Mouse (Mus musculus): ENCODE data around the gene Hint1. TPM values are rescaled to one million over a fixed set of nuclear protein-coding genes. Genes with fewer than 3 reads are reported as not detected.
A peak's percentile ranks its signal among the peaks of the same experiment; 100 is the strongest.
"Not testable (repeated sequence)": the region's sequence is repeated elsewhere in the genome, so short reads cannot be mapped to it uniquely, and the experiment has no call there.

Hint1 gene
- polyA plus RNA-seq, 1 experiment from 2014 or later = 971 TPM

DNA sequence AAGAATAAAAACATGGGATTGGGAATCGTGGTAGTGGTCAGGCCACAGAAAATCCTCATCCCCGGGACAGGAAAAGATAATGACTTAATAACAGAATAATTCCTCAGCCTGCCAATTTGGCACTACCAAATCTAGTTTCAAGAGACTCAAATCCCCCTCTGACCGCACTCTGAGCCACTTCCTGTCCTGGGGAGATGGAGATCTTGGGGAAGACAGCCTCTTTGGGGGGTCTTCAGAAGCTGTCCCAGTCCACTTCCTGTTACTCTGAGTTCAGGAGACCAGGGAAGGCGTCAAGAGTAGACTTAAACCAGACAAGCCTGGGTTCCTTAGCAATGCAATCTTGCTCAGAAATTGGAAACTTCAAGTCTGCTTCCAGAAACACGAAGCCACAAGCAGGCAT is 21.2 kb upstream of the Hint1 start:
- Histone ChIP-seq H3K27ac (no peak overlapping the region), H3K4me3 (no peak overlapping the region), H3K27me3 (no peaks in the 10 kb centered on the region), H3K4me2 (no peak overlapping the region), H3K4me1 (peaks cover 12% of the 10 kb centered on the region), H3K36me3 (ENCODE audit: poor library complexity, severe bottlenecking) (no peaks in the 10 kb centered on the region), H3K9me3 (replicated peaks) (no peaks in the 10 kb centered on the region), H3K9ac (no peak overlapping the region)
- no peak for ATAC-seq
- WGBS = 93% methylated on average over 5 of the region's 5 CpGs

DNA sequence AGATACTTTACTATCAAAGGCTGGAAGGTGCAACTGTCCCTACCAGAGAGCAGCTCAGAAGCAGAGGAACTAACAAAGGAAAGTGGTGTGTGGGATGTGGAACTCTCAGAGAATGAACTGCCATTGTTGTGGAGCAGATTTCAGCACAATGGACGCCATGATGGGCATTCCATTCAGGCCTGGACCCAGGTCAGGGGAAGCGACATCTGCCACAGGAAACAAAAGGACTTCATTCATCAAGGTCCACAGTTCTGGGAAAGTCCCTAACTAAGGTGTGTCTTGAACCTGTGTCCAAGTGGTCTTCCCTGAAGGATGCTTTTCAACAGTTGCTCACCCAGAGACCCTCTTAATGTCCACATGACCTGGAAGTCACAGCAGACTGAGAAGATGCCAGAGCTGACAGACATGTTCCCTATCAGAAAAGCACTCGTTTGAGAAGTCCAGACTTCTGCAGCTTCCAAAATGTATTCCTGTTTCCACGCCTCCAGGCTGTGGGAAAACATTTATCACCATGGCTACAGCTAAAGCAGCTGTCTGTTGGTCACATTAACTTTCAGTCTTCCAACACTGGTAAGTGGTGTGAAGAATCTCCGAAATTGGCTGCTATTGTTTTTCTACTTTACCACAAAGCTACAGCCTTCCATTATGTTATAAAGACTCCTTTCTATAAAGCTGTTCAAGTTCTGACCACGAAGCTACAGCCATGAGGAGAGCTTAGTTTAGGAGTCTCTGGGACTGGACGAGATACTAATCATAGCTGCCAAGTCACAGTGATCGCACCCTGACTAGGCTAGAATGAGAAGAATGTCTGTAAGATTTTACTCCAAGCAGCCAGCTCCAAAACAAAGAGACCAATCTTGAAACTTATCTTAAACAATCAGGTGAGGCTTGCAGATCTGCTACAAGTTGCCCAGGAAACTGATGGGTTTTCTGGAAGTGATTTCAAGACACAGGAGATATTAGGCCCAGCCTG is 20.4 kb upstream of the Hint1 start:
- H3K27ac ChIP-seq = no peak overlapping the region
- WGBS = 39% methylated on average over 8 of the region's 8 CpGs
- H3K36me3 ChIP-seq (ENCODE audit: poor library complexity, severe bottlenecking) = no peaks in the 10 kb centered on the region
- no peak overlapping the region for H3K4me3 ChIP-seq
- no peak for ATAC-seq
- no peak overlapping the region for H3K4me2 ChIP-seq
- no peaks in the 10 kb centered on the region for H3K27me3 ChIP-seq
- no peaks in the 10 kb centered on the region for H3K9me3 ChIP-seq (replicated peaks)
- H3K9ac ChIP-seq = no peak overlapping the region
- H3K4me1 ChIP-seq = peaks cover 12% of the 10 kb centered on the region

DNA sequence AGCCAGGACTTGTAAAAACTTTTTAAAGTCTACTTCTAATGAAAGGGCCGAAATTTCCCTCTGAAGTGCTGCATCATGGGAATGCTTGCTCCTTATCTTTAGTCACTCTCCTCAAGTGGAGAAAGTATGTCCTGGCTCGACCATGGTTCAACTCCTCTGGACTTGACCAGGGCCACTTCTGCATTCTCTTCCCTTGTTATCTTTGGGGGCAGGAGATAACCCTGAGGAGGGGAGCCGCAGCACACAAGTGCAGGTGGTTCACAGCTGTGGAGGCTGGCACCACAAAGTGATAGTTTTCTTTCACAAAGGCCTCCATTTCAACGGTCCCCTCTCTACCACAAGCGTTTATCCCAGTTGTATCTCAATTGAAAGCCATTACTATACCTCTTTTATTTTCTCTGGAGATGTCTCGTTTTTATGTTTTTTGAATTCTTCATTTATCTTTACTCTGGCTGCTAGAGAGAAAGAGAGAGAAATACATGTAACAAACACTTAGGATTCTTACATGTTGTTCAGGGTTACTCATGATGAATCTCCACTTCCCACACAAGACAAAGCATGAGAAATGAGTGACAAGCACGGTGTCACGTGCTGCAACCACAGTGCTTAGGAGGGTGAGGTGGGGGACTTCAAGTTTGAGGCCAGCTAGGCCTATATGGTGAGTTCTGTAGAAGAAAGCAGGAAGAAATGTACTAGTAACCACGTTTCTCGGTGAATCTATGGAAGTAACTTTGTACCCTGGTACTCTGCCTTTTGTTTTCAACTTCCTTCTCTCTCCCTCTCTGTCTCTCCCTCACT is 16.0 kb upstream of the Hint1 start:
- no peak for ATAC-seq
- Histone ChIP-seq H3K9ac (no peak overlapping the region), H3K4me2 (no peak overlapping the region), H3K4me1 (peaks cover 12% of the 10 kb centered on the region), H3K9me3 (replicated peaks) (no peaks in the 10 kb centered on the region), H3K27ac (no peak overlapping the region), H3K27me3 (no peaks in the 10 kb centered on the region), H3K4me3 (no peak overlapping the region), H3K36me3 (ENCODE audit: poor library complexity, severe bottlenecking) (no peaks in the 10 kb centered on the region)
- WGBS = 90% methylated on average over 10 of the region's 10 CpGs

DNA sequence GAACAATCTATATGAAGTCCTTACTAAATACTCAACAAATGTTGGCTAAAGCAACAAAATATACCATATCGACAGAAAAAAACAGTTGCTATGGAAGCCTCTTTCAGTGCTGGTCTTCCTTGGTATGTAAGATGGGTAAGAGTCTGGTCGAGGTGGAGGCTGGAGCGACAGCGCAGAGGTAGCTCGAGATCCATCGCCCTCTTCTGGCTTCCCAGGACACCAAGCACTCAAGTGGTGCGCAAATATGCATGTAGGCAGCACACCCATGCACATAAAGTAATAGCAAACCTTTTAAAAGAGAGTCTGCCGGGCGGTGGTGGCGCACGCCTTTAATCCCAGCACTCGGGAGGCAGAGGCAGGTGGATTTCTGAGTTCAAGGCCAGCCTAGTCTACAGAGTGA is 14.5 kb upstream of the Hint1 start:
- no peak overlapping the region for H3K9ac ChIP-seq
- no peak overlapping the region for H3K27ac ChIP-seq
- H3K4me3 ChIP-seq = no peak overlapping the region
- no peak overlapping the region for H3K4me2 ChIP-seq
- H3K4me1 ChIP-seq = no peaks in the 10 kb centered on the region
- WGBS = 92% methylated on average over 12 of the region's 12 CpGs
- H3K27me3 ChIP-seq = no peaks in the 10 kb centered on the region
- no peak for ATAC-seq
- no peaks in the 10 kb centered on the region for H3K9me3 ChIP-seq (replicated peaks)
- no peaks in the 10 kb centered on the region for H3K36me3 ChIP-seq (ENCODE audit: poor library complexity, severe bottlenecking)

DNA sequence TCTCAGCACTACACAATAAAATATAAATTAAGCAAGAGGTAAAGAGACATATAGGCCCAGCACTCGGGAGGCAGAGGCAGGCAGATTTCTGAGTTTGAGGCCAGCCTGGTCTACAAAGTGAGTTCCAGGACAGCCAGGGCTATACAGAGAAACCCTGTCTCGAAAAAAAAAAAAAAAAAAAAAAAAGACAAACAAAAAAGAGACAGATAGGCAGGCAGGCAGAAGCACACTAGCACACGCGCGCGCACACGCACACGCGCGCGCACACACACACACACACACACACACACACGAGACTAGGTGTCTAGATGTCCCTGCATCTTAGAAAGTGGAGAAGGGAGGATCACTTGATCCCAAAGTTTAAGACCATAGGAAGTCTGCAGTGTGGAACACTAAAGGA is 7.3 kb upstream of the Hint1 start:
- not testable (repeated sequence) for H3K4me2 ChIP-seq, H3K27ac ChIP-seq

DNA sequence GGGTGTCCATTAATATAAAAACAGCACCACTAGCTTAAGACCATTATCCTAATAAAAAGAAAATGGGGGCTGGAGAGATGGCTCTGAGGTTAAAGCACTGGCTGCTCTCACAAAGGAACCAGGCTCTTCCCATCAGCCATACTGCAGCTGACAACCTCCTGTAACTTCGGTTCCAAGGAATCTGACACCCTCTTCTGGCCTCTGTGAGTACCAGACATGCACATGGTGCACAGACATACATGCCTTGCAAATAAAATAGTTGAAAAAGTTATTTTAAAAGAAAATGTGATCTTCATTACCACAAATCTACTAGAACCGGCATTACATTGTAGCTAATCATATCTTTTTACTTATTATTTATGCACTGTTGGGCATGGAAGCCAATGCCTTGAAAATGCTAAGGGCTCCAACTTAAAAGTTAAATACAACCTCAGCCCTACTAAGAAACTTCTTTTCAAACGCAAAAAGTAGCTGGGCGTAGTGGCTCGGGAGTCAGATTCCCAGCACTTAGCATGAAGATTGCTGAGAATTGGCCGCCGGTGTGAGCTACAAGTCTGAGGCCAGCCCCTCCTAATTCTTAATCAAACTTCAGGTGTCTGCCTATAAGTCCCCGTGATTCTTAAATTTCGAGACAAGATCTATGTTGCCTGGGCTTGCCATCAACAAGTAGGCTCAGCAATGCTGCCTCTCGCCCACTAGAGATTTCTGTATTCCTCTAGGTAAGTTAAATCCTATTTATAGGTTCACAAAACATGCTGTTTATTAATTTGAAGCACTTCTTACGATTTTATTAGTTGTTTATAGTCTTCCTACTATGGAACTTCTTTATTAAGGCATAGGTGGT is 6.6 kb upstream of the Hint1 start:
- Histone ChIP-seq H3K36me3 (ENCODE audit: poor library complexity, severe bottlenecking) (no peaks in the 10 kb centered on the region), H3K4me3 (peak overlapping the region; percentile 67), H3K9ac (peak overlapping the region; percentile 79), H3K4me1 (peaks cover 15% of the 10 kb centered on the region), H3K27ac (peak overlapping the region; percentile 66; the same call in 1 of the 2 replicates), H3K27me3 (no peaks in the 10 kb centered on the region), H3K9me3 (replicated peaks) (no peaks in the 10 kb centered on the region), H3K4me2 (peak overlapping the region; percentile 74)
- 28% methylated on average over 11 of the region's 11 CpGs for WGBS
- no peak for ATAC-seq

More for the DNA sequence above, 7.3 kb upstream of the Hint1 start:
- WGBS = 95% methylated on average over 12 of the region's 12 CpGs
- H3K9me3 ChIP-seq (replicated peaks); H3K27me3 ChIP-seq; ATAC-seq; H3K36me3 ChIP-seq (ENCODE audit: poor library complexity, severe bottlenecking); H3K4me3 ChIP-seq; H3K9ac ChIP-seq: not testable (repeated sequence)
- peaks cover 15% of the 10 kb centered on the region for H3K4me1 ChIP-seq

DNA sequence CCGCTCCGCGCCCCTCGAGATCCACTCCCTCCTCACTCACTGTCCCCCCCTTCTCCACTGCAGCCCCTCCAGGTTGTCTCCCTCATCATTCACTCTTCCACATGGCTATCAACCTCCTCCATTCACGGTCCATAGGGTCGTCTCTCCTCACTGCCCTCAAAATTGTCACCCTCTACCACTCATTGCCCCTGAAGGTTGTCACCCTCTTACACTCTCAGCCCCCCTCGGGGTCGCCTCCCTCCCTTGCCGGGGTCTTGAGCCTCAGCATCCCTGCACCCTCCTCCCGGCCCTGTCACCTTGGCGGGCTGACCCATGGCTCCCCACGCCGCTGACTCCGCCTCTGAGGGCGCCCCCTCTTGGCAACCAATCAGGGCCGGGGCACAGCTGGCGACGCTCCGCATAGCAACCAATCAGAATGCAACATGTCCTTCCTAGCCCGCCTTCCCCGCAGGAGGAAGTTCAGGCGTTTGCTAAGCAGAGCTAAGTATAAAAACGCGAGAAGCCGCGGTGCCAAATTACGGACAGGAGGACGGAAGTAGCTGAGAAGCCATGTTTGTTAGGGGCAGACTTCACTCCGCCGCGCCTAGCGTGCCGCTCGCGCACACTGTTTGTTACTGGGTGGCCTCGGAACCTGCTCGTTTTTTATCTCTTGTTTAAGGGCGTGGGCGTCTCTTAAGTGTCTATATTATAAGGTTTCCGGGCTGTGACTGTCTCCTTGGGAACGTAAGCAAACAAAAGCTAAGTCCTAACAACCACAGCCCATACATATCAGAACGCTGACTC is 5.7 kb upstream of the Hint1 start, which contains the start of gene Lyrm7:
Gene Lyrm7 (minus strand): TSS at position 661 of the 783 bp plus-strand sequence.
- under 1% methylated on average over 42 of the region's 42 CpGs for WGBS

DNA sequence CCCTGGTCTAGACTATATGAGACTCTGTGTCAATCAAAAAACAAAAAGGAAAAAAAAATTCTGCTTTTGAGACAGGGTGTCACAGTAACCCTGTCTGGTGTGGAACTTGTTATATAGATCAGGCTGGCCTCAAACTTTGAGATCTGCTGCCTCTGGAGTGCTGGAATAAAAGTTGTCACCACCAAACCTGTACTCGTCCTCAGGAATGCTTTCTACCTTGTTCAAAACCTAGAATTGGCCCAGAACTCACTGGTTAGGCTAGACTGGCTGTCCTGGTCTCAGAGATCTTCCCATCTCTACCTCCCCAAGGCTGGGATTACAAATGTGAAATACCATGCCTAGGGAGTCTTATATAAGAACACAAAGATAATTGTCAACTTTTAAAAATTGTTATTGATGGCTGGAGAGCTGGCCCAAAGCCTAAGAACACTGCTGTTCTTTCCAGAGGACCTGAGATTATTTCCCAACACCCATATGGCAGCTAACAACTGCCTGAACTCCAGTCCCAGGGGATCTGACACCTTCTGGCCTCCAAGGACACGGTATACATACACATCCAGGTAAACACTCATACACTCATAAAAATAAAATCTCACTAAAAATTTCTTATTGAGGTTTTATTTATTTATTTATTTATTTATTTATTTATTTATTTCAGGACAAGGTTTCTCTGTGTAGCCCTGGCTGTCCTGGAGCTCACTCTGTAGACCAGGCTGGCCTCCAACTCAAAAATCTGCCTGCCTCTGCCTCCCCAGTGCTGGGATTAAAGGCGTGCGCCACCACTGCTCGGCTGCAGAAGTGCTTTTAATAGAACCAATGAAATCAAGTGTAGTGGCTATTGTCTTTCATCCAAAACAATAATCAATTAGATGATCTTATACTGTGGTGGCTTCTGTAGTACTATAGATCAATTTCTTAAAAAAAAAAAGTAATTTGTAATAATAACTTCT is 4.4 kb upstream of the Hint1 start:
- Histone ChIP-seq H3K9me3 (replicated peaks) (no peaks in the 10 kb centered on the region), H3K4me2 (peak overlapping the region; percentile 74; the same call in 1 of the 2 replicates), H3K4me1 (peaks cover 15% of the 10 kb centered on the region), H3K9ac (no peak overlapping the region), H3K27me3 (no peaks in the 10 kb centered on the region), H3K36me3 (ENCODE audit: poor library complexity, severe bottlenecking) (no peaks in the 10 kb centered on the region), H3K4me3 (0 out of 2 replicates have a peak overlapping the region, but pooled peaks have one; percentile 67), H3K27ac (peak overlapping the region; percentile 90; the same call in 1 of the 2 replicates)
- ATAC-seq = no peak
- WGBS = 90% methylated on average over 5 of the region's 5 CpGs

More for the DNA sequence above, 5.7 kb upstream of the Hint1 start, which contains the start of gene Lyrm7:
- H3K9me3 ChIP-seq (replicated peaks) = no peaks in the 10 kb centered on the region
- H3K9ac ChIP-seq = peak within 1 kb of the TSS; percentile 79
- H3K27ac ChIP-seq = peak within 1 kb of the TSS; percentile 90
- H3K4me3 ChIP-seq = peak within 1 kb of the TSS; percentile 67
- peaks cover 15% of the 10 kb centered on the region for H3K4me1 ChIP-seq
- H3K27me3 ChIP-seq = no peaks in the 10 kb centered on the region
- no peaks in the 10 kb centered on the region for H3K36me3 ChIP-seq (ENCODE audit: poor library complexity, severe bottlenecking)
- peak within 1 kb of the TSS; percentile 74 for H3K4me2 ChIP-seq
- peak; percentile 98 for ATAC-seq

DNA sequence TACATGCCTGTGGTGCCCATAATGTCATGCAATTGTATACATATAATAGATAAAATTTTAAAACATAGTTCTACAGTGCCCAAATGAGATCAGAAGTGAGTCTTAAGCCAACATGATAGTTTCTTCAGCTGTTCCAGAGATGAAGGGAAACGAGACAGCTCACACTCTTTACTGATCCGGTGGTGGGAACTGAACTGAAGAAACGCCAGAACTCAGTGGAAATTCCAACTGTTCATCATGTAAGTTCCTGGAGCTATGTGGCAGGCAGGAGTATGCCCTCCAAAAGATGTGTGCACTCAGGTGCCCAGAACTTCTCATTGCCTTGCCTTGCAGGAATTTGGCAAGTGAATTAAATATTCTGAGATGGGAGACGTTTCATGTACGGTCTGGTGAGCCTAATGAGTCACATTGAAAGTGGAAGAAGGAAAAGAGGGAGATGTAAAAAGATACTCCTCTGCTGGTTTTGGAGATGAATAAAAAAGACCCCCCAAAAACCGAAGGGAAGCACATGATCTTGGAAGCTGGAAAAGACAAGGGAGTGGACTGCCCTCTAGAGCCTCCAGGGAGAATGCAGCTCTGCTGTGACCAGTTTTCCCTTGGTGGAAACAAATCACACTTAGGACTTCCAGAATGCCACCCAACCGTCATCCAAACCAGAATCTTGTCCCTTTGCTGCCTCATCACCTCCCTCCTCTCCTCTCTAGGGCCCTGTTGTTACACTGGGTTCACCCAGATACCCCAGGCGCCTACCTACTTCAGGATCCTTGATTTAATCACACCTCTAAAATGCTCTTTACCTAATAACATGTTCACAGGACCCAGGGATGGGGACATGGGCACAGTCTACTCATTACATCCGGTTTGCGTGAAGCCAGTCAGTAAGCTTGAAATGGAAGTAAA is 3.3 kb upstream of the Hint1 start:
- H3K9ac ChIP-seq = no peak overlapping the region
- H3K9me3 ChIP-seq (replicated peaks) = no peaks in the 10 kb centered on the region
- H3K4me2 ChIP-seq = no peak overlapping the region
- H3K27me3 ChIP-seq = no peaks in the 10 kb centered on the region
- peaks cover 25% of the 10 kb centered on the region for H3K4me1 ChIP-seq
- no peaks in the 10 kb centered on the region for H3K36me3 ChIP-seq (ENCODE audit: poor library complexity, severe bottlenecking)
- no peak overlapping the region; the same call in 1 of the 2 replicates for H3K27ac ChIP-seq
- H3K4me3 ChIP-seq = no peak overlapping the region
- WGBS = 46% methylated on average over 10 of the region's 10 CpGs
- ATAC-seq = no peak
